Mouse (Mus musculus) liver, embryonic 14.5 days (tissue): Measurements from ENCODE around the gene Il12b.

ENCODE experiments used
- CTCF ChIP-seq: IDR thresholded peaks from 2 replicates; pipeline ENCODE4 v1.5.1; 2016; ENCODE audit warnings: antibody characterized with exemption, low read depth, control low read depth
- EP300 ChIP-seq: IDR thresholded peaks from 2 replicates; pipeline ENCODE4 v1.6.1; 2016; ENCODE audit warnings: antibody characterized with exemption, low read depth

- no peak for TF ChIP-seq CTCF
- TF ChIP-seq EP300, result no peak
Measured at GRCm38 (mm10) chr11:44408626-44409025, 8.8 kb downstream of the Il12b start.
